Mouse (Mus musculus): ENCODE measurements around the gene Arl15. TPM values are rescaled to one million over a fixed set of nuclear protein-coding genes. Genes with fewer than 3 reads are reported as not detected.

The Arl15 gene
- polyA plus RNA-seq, 1 experiment from 2014 or later, result 14.2 TPM

DNA sequence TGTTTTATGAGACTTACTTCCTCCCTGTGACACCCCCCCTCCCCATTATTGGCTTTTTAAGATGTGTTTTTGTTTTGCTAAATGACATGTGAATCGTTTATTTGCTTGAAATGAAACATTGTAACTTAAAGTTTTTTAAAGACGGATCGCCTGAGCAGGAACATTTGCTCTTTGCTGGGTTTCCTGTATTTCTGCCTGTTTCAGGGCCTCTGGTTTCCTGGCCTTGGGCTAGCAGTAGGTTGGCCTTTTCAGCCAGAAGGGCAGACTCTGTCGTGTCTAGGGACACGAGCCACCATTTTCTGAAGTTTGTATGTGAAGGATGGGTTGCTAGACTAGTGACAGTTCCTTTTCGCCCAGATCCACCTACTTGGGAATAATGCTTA, 18.3 kb downstream of the Arl15 start:
- Histone ChIP-seq H3K4me3 (no peak overlapping the region), H3K36me3 (no peaks in the 10 kb centered on the region), H3K4me2 (replicated peaks) (no peak overlapping the region), H3K27ac (no peak overlapping the region), H3K4me1 (peaks cover 21% of the 10 kb centered on the region), H3K9me3 (replicated peaks) (no peaks in the 10 kb centered on the region), H3K27me3 (no peaks in the 10 kb centered on the region), H3K9ac (no peak overlapping the region)
- WGBS, result 85% methylated on average over 6 of the region's 6 CpGs
- ATAC-seq (ENCODE audit: low FRiP score), result no peak

DNA sequence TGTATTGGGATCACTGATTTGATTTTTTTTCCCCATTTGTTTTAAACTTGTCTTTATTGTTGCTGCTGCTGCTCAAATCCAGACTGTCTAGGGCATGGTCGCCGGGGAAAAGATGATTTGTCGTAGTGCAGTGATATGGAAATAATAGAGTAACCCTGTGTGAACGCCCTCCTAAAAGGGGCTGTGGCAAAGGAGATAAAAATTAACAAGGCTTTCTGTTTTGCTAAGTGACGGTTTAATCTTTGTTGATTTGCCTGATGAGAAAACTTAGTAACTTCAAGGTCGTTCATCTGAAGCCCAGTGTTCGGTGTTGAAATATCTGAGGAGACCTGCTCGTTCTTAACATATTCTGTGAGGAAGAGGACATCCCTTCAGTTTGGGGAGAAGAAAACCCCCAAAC, 19.8 kb downstream of the Arl15 start:
- H3K9ac ChIP-seq, result no peak overlapping the region
- no peak overlapping the region for H3K4me3 ChIP-seq
- H3K9me3 ChIP-seq (replicated peaks), result no peaks in the 10 kb centered on the region
- no peak overlapping the region for H3K27ac ChIP-seq
- H3K27me3 ChIP-seq, result no peaks in the 10 kb centered on the region
- WGBS, result 80% methylated on average over 8 of the region's 8 CpGs
- no peaks in the 10 kb centered on the region for H3K36me3 ChIP-seq
- H3K4me1 ChIP-seq, result peaks cover 21% of the 10 kb centered on the region
- no peak overlapping the region for H3K4me2 ChIP-seq (replicated peaks)
- ATAC-seq (ENCODE audit: low FRiP score), result no peak

DNA sequence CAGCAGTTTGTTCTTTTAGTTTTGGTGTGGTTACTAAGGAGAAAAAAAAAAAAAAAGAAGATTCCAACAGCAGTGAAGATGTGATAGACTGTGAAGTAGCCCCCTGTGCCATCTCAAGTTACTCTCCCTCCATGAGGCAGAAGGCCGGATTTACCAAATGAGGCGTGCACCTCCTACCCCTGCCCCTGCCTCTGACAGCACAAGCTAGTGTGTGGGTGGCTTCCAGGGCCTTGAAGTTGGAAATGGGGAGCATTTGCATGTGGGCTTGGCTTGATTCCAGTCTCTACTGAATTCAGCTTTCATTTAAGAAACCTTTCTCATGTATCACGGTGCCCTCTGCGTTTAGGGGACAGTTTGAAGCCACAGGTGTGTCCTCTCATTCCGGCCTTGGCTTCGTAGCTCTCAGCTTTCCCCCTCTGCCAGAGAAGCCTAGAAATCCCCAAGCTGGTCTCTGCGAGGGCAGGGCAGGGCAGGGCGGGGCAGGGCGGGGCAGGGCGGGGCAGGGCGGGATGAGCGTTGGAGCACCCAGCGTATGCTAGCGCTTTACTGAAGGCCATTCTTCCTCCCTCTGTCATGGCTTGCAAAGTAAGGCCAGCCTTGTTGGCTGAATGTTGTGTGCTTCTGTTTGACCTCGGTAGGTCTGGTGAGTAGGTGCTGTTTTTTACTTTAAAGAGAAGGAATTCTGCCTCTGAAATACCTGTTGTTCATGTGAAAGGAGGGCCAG, 21.6 kb downstream of the Arl15 start:
- 28% methylated on average over 15 of the region's 15 CpGs for WGBS
- H3K4me1 ChIP-seq, result peaks cover 21% of the 10 kb centered on the region
- no peaks in the 10 kb centered on the region for H3K9me3 ChIP-seq (replicated peaks)
- no peak overlapping the region for H3K9ac ChIP-seq
- no peak overlapping the region for H3K4me3 ChIP-seq
- no peaks in the 10 kb centered on the region for H3K36me3 ChIP-seq
- H3K27me3 ChIP-seq, result no peaks in the 10 kb centered on the region
- 0 out of 2 replicates have a peak overlapping the region, but pooled peaks have one; percentile 3 for H3K4me2 ChIP-seq (replicated peaks)
- H3K27ac ChIP-seq, result no peak overlapping the region
- ATAC-seq (ENCODE audit: low FRiP score), result peak; percentile 53; the same call in 1 of the 2 replicates

DNA sequence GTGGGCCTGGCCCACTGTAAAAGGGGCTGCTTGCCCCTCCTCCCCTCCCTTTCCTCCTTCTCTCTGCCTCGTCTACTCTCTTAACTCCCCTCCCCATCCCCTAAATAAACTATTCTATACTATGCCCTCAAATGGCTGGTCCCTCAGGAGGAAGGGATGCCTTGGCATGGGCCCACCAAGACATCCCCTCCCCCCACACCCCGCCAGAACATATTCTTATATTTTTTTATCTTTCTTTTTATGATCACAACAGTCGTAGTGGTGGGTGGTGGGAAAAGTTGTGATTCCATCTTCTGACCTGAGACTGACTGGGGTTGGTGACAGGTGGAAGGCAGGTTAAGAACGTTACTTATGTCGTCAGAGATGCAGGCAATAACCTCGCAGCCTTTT, 22.1 kb downstream of the Arl15 start:
- Histone ChIP-seq H3K9ac (no peak overlapping the region), H3K27ac (no peak overlapping the region), H3K4me3 (no peak overlapping the region), H3K36me3 (no peaks in the 10 kb centered on the region), H3K4me2 (replicated peaks) (no peak overlapping the region), H3K27me3 (no peaks in the 10 kb centered on the region), H3K4me1 (peaks cover 21% of the 10 kb centered on the region), H3K9me3 (replicated peaks) (no peaks in the 10 kb centered on the region)
- peak; percentile 30; the same call in 1 of the 2 replicates for ATAC-seq (ENCODE audit: low FRiP score)
- 61% methylated on average over 6 of the region's 6 CpGs for WGBS

DNA sequence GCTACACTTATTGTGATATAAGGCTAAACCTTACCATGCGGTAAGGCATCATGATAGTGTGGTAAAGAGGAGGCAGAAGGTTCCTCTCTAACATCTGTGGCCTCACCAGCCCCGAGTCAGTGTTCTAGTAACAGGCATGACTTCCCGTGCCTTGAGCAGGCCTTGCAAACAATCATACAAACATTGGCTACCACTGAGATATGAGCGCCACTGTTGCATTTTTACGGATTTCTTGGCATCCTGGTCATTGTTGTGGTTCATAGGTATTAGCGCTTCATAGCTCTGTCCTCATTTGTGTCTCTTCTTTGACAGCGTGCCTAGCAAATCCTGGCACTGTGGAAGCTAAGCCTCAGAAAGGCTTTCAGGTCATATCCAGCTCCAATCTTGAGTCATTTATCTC, 24.7 kb downstream of the Arl15 start:
- H3K4me2 ChIP-seq (replicated peaks), result no peak overlapping the region
- 96% methylated on average over 7 of the region's 7 CpGs for WGBS
- no peaks in the 10 kb centered on the region for H3K9me3 ChIP-seq (replicated peaks)
- no peak overlapping the region for H3K4me3 ChIP-seq
- ATAC-seq (ENCODE audit: low FRiP score), result no peak
- H3K36me3 ChIP-seq, result no peaks in the 10 kb centered on the region
- H3K27ac ChIP-seq, result no peak overlapping the region
- no peak overlapping the region for H3K9ac ChIP-seq
- peaks cover 13% of the 10 kb centered on the region for H3K4me1 ChIP-seq
- H3K27me3 ChIP-seq, result no peaks in the 10 kb centered on the region

DNA sequence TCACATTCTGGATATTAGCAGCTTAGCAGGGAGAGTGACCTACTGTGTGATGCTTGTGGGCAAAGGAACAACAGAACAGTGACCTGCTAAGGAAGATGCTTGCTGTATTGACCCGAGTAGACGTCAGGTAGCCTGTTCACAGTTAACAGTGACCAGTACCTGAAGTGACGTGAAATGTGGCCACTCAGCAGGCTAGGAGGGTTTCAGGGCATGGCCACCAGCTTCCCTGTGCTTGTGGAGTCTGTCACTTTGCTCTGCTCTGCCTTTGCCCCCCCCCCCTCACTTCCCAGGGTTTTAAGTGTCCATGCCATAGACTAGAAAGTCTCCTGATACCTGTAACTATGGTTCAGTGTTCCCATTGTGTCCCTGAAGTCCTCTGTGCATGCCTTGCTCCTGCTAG, 25.9 kb downstream of the Arl15 start:
- ATAC-seq (ENCODE audit: low FRiP score), result no peak
- no peaks in the 10 kb centered on the region for H3K36me3 ChIP-seq

DNA sequence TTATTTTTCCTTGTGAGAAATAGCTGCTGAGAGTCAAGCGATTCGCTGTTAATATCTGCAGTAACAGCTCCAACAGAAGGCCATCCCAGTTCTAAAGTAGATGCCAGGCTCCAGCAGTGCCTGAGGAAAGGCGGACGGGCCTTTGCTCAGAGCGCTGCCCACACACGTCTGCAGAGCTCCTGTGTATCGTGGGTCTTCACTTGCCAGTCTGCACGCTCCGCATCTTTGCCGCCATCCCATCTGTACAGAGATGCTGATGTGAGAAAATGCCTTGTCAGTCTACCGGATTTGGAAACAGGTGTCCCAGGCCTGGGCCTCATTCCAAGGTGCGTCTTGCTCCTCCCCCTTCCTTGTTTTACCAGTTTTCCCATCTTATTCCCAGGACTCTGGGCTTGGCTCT, 27.6 kb downstream of the Arl15 start:
- Histone ChIP-seq H3K9ac (no peak overlapping the region), H3K4me2 (replicated peaks) (no peak overlapping the region), H3K27me3 (no peaks in the 10 kb centered on the region), H3K27ac (no peak overlapping the region), H3K4me1 (no peaks in the 10 kb centered on the region), H3K4me3 (no peak overlapping the region), H3K9me3 (replicated peaks) (no peaks in the 10 kb centered on the region), H3K36me3 (no peaks in the 10 kb centered on the region)
- no peak for ATAC-seq (ENCODE audit: low FRiP score)
- WGBS, result 90% methylated on average over 12 of the region's 12 CpGs

More for the DNA sequence above, 25.9 kb downstream of the Arl15 start:
- Histone ChIP-seq H3K27me3 (no peaks in the 10 kb centered on the region), H3K27ac (no peak overlapping the region), H3K4me3 (no peak overlapping the region), H3K9me3 (replicated peaks) (no peaks in the 10 kb centered on the region), H3K4me2 (replicated peaks) (no peak overlapping the region), H3K4me1 (peaks cover 13% of the 10 kb centered on the region), H3K9ac (no peak overlapping the region)
- 92% methylated on average over 3 of the region's 3 CpGs for WGBS

DNA sequence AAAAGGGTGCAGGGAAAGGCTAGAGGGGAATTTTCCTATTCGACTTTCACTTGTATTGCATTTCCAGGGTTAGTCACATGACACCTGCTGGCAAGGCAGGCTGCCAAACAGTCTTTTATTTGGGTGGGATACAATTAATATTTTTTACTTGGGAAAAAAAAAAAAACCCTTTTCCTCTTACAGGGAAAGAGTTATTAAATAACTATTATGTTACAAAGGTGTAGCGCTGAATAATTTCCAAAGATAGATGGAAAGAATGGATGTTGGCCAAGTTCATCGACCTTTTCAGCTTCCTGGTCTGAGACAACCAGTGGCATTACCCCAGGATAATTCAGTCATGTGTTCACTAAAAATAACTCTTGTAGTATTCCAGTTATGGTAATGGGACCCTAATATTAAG, 29.7 kb downstream of the Arl15 start:
- Histone ChIP-seq H3K4me1 (no peaks in the 10 kb centered on the region), H3K27me3 (no peaks in the 10 kb centered on the region), H3K36me3 (no peaks in the 10 kb centered on the region), H3K4me3 (no peak overlapping the region), H3K27ac (no peak overlapping the region), H3K4me2 (replicated peaks) (no peak overlapping the region), H3K9me3 (replicated peaks) (no peaks in the 10 kb centered on the region), H3K9ac (no peak overlapping the region)
- 87% methylated on average over 3 of the region's 3 CpGs for WGBS
- no peak for ATAC-seq (ENCODE audit: low FRiP score)

DNA sequence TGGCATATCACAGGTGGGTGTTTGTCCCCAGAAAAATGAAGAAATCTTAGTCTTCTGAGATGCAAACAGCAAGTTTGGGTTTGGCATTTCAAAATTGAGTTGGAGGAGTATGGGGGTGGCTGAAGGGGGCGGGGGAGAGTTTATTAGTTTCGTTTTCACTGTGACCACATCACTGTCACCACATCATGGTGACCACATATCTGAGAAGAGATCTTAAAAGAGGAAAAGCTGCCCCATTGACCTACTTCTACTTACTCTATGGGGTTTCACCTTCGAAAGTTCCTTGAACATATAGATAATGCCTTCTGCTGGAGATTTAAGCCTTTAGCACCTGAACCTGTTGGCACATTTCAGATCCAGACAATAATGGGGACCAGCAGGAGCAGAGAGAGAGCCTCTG, 34.3 kb downstream of the Arl15 start:
- 83% methylated on average over 3 of the region's 3 CpGs for WGBS
- no peak overlapping the region for H3K9ac ChIP-seq
- no peak for ATAC-seq (ENCODE audit: low FRiP score)

DNA sequence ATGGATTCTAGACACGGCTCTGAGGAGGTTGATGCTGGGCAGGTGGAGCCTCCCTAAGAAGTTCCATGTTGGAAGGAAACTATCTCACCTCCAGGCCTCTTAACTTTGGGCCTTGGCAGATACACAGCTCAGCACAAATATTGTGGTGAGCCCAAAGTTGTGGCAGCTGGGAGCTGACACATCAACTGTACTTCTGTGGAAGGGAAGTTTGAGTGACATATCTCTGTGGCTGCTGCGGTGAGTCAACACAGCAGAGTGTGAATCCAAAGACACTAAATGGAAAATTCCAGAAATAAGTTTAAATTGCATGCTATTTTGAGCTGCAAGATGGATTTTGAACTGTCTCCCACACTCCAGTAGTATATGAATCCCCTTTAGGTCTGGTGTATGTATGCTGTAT, 34.8 kb downstream of the Arl15 start:
- Histone ChIP-seq H3K36me3 (no peaks in the 10 kb centered on the region), H3K9me3 (replicated peaks) (no peaks in the 10 kb centered on the region), H3K27ac (no peak overlapping the region), H3K4me1 (no peaks in the 10 kb centered on the region), H3K9ac (no peak overlapping the region), H3K4me3 (no peak overlapping the region), H3K4me2 (replicated peaks) (no peak overlapping the region), H3K27me3 (no peaks in the 10 kb centered on the region)
- WGBS, result 94% methylated on average over 2 of the region's 2 CpGs
- no peak for ATAC-seq (ENCODE audit: low FRiP score)

More for the DNA sequence above, 34.3 kb downstream of the Arl15 start:
- Histone ChIP-seq H3K36me3 (no peaks in the 10 kb centered on the region), H3K27me3 (no peaks in the 10 kb centered on the region), H3K9me3 (replicated peaks) (no peaks in the 10 kb centered on the region), H3K4me3 (no peak overlapping the region), H3K4me2 (replicated peaks) (no peak overlapping the region), H3K4me1 (no peaks in the 10 kb centered on the region), H3K27ac (no peak overlapping the region)

DNA sequence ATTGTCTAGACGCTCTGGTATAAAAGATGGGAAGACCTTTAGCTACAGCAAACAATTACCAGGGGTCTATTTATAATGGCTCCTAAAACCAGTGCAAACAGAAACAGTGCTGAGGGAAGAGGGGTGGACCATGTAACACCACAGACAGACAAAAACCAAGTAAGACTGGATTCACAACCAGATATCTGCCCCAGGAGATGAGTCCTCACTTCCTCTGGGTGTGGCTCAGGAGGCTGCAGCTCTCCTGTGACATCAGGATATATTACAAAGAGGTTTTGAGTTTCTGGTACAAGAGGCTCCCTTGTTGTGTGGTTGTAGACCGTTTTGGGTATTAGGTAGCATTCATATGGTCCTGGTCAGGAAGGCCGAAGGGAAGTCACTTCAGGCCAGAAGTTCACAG, 36.5 kb downstream of the Arl15 start:
- H3K9ac ChIP-seq, result no peak overlapping the region
- ATAC-seq (ENCODE audit: low FRiP score), result no peak
- 91% methylated on average over 3 of the region's 3 CpGs for WGBS
- no peak overlapping the region for H3K27ac ChIP-seq
- H3K27me3 ChIP-seq, result no peaks in the 10 kb centered on the region
- H3K36me3 ChIP-seq, result no peaks in the 10 kb centered on the region
- H3K4me3 ChIP-seq, result no peak overlapping the region
- H3K4me2 ChIP-seq (replicated peaks), result no peak overlapping the region
- no peaks in the 10 kb centered on the region for H3K9me3 ChIP-seq (replicated peaks)
- H3K4me1 ChIP-seq, result no peaks in the 10 kb centered on the region

DNA sequence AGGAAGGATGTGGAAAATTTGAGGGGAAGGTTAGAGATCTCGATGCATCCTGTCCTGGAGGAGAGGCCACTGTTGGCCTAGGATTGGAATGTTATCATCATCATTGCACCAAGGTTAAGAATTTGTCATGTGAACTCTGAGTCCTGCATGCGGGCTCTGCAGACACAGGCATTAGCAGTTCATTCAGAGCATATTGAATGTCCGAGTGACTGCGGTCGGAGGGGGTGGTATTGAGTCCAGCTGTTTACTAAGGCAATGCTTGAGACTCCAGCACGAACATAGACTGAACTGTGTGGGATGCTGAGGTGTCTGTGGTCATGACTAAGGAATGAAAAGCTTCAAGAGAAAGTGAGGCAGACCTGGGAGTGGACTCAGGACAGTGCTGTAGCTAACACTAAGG, 38.6 kb downstream of the Arl15 start:
- no peaks in the 10 kb centered on the region for H3K27me3 ChIP-seq
- ATAC-seq (ENCODE audit: low FRiP score), result no peak
- no peaks in the 10 kb centered on the region for H3K36me3 ChIP-seq
- no peak overlapping the region for H3K4me2 ChIP-seq (replicated peaks)
- H3K9me3 ChIP-seq (replicated peaks), result no peaks in the 10 kb centered on the region
- 85% methylated on average over 6 of the region's 6 CpGs for WGBS
- no peak overlapping the region for H3K4me3 ChIP-seq
- H3K9ac ChIP-seq, result no peak overlapping the region
- no peak overlapping the region for H3K27ac ChIP-seq
- H3K4me1 ChIP-seq, result no peaks in the 10 kb centered on the region

DNA sequence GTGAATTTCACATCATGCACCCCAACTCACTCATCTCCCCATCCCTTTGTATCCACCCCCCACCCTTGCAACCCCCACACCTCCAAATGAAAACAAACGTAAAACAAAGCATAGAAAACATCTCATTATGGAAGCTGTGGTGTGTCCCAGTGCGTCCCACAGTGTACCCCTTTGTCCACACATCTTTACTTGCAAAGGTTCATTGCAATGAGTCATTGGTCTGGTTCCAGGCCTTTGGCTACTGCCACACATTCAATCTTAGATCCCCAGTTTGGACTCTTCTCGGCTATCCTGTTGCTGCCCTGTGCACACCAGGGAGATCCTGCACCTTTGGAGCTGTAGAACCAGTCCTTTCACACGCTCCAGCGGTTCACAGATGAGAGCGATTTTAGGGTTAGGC, 41.6 kb downstream of the Arl15 start:
- no peak for ATAC-seq (ENCODE audit: low FRiP score)

More for the DNA sequence above, 41.6 kb downstream of the Arl15 start:
- no peak overlapping the region for H3K9ac ChIP-seq
- no peaks in the 10 kb centered on the region for H3K4me1 ChIP-seq
- no peaks in the 10 kb centered on the region for H3K9me3 ChIP-seq (replicated peaks)
- no peaks in the 10 kb centered on the region for H3K36me3 ChIP-seq
- no peak overlapping the region for H3K27ac ChIP-seq
- WGBS, result 94% methylated on average over 6 of the region's 6 CpGs
- no peaks in the 10 kb centered on the region for H3K27me3 ChIP-seq
- no peak overlapping the region for H3K4me3 ChIP-seq
- H3K4me2 ChIP-seq (replicated peaks), result no peak overlapping the region

All from hindbrain, embryonic 12.5 days (tissue).